Mouse (Mus musculus) CH12.LX (cell line): ENCODE measurements around the gene Sirt5. TPM values are rescaled to one million over a fixed set of nuclear protein-coding genes. Genes with fewer than 3 reads are reported as not detected.

Experiments
- DNase-seq: peaks from one replicate; pipeline ENCODE4 v3.0.0-alpha.2; 2013; ENCODE audit errors: extremely low read depth
- H3K27ac ChIP-seq: 2 replicates; pipeline ENCODE4 v1.5.1; 2012; ENCODE audit warnings: low read depth, mild to moderate bottlenecking, control low read depth, moderate library complexity; ENCODE audit not compliant: insufficient read depth
- H3K27me3 ChIP-seq: replicated peaks from 2 replicates; pipeline ENCODE3; 2012; ENCODE audit warnings: inconsistent platforms
- H3K36me3 ChIP-seq, 2 experiments: replicated peaks in 1 of 2; 2 replicates each; pipeline versions ENCODE3 to v1.6.1; 2012; ENCODE audit warnings: inconsistent platforms in 1 of 2, low read length in 1 of 2, mild to moderate bottlenecking in 1 of 2, mixed read lengths in 1 of 2, moderate library complexity in 1 of 2; ENCODE audit not compliant: control insufficient read depth in 1 of 2, insufficient read depth in 1 of 2
- H3K4me1 ChIP-seq, 2 experiments: 2 replicates each; pipeline ENCODE4 v1.6.1; 2012; ENCODE audit warnings: inconsistent platforms in 1 of 2, moderate library complexity in 1 of 2; ENCODE audit not compliant: insufficient read depth in 2 of 2, control insufficient read depth in 1 of 2
- H3K4me2 ChIP-seq: 2 replicates; pipeline ENCODE4 v1.6.1; 2012; ENCODE audit warnings: low read depth, mild to moderate bottlenecking, control low read depth; ENCODE audit not compliant: poor library complexity, insufficient read depth, severe bottlenecking
- H3K4me3 ChIP-seq, 3 experiments: fragments of 150-350 bp in 1 of 3; sonication (generic) in 1 of 3; replicated peaks in 1 of 3; 2 replicates each; pipeline versions ENCODE3 to v1.5.1; 2011 to 2012; ENCODE audit warnings: low read depth in 2 of 3, low read length in 2 of 3, mild to moderate bottlenecking in 2 of 3, moderate library complexity in 2 of 3, control low read depth in 1 of 3, improper control_type of control experiment in 1 of 3, inconsistent platforms in 1 of 3, mixed read lengths in 1 of 3; ENCODE audit not compliant: poor library complexity in 1 of 3
- H3K79me2 ChIP-seq: replicated peaks from 2 replicates; pipeline ENCODE4 v1.6.1; 2012; ENCODE audit warnings: mild to moderate bottlenecking, moderate library complexity; ENCODE audit not compliant: control insufficient read depth, poor library complexity, insufficient read depth, severe bottlenecking; ENCODE audit errors: extremely low read depth
- H3K9ac ChIP-seq: 2 replicates; pipeline ENCODE4 v1.6.1; 2012; ENCODE audit warnings: low read depth, mild to moderate bottlenecking, control low read depth, moderate library complexity; ENCODE audit not compliant: insufficient read depth
- H3K9me3 ChIP-seq: replicated peaks from 2 replicates; pipeline ENCODE3; 2012; ENCODE audit warnings: low read length, inconsistent platforms, mixed read lengths
- CHD1 ChIP-seq: IDR thresholded peaks from 2 replicates; pipeline ENCODE4 v1.6.1; 2012; ENCODE audit warnings: low read depth, low read length, improper control_type of control experiment, inconsistent platforms
- E2F4 ChIP-seq: IDR thresholded peaks from 2 replicates; pipeline ENCODE4 v1.6.1; 2011; ENCODE audit warnings: low read depth, low read length, improper control_type of control experiment; ENCODE audit not compliant: insufficient replicate concordance
- ELF1 ChIP-seq: IDR thresholded peaks from 2 replicates; pipeline ENCODE4 v1.6.1; 2014; ENCODE audit warnings: low read depth, mild to moderate bottlenecking, inconsistent platforms, low read length, improper control_type of control experiment
- ETS1 ChIP-seq: conservative IDR thresholded peaks from 2 replicates; pipeline ENCODE4 v1.6.1; 2012; ENCODE audit warnings: low read depth, mild to moderate bottlenecking, inconsistent platforms, low read length, improper control_type of control experiment, moderate library complexity
- JUN ChIP-seq: IDR thresholded peaks from 2 replicates; pipeline ENCODE4 v1.6.1; 2011; ENCODE audit warnings: low read depth, mild to moderate bottlenecking, low read length, improper control_type of control experiment, moderate library complexity; ENCODE audit not compliant: insufficient read depth
- KAT2A ChIP-seq: IDR thresholded peaks from 2 replicates; pipeline ENCODE4 v1.6.1; 2012; ENCODE audit warnings: low read length, improper control_type of control experiment, inconsistent platforms; ENCODE audit not compliant: insufficient replicate concordance
- MAX ChIP-seq: IDR thresholded peaks from 2 replicates; pipeline ENCODE4 v1.6.1; 2011; ENCODE audit warnings: low read length, improper control_type of control experiment
- MAZ ChIP-seq: IDR thresholded peaks from 2 replicates; pipeline ENCODE4 v1.6.1; 2012; ENCODE audit warnings: low read depth, mild to moderate bottlenecking, inconsistent platforms, low read length, improper control_type of control experiment, moderate library complexity
- MEF2A ChIP-seq: IDR thresholded peaks from 2 replicates; pipeline ENCODE4 v1.6.1; 2014; ENCODE audit warnings: low read depth, mild to moderate bottlenecking, inconsistent platforms, low read length, improper control_type of control experiment, borderline replicate concordance
- POLR2AphosphoS2 ChIP-seq: IDR thresholded peaks from 2 replicates; pipeline ENCODE4 v1.6.1; 2011; ENCODE audit warnings: low read depth, low read length, improper control_type of control experiment
- SIN3A ChIP-seq: IDR thresholded peaks from 2 replicates; pipeline ENCODE4 v1.6.1; 2012; ENCODE audit warnings: low read length, improper control_type of control experiment, inconsistent platforms
- SMC3 ChIP-seq: IDR thresholded peaks from 2 replicates; pipeline ENCODE4 v1.6.1; 2011; ENCODE audit warnings: low read depth, low read length, improper control_type of control experiment
- ZKSCAN1 ChIP-seq: IDR thresholded peaks from 2 replicates; pipeline ENCODE4 v1.6.1; 2012; ENCODE audit warnings: low read depth, inconsistent platforms, low read length, improper control_type of control experiment, borderline replicate concordance
- ZMIZ1 ChIP-seq: IDR thresholded peaks from 2 replicates; pipeline ENCODE4 v1.6.1; 2012; ENCODE audit warnings: low read depth, mild to moderate bottlenecking, inconsistent platforms, low read length, improper control_type of control experiment
- ZNF384 ChIP-seq: IDR thresholded peaks from 2 replicates; pipeline ENCODE4 v1.6.1; 2012; ENCODE audit warnings: low read depth, low read length, improper control_type of control experiment, inconsistent platforms
- dilution Hi-C: fragments of 300-500 bp; cut with MboI; formaldehyde crosslinking; loops from 2 replicates; pipeline ENCODE4 v1.14.3; 2020; ENCODE audit warnings: low sequenced_read_pairs; ENCODE audit not compliant: extremely low pct_unique_long_range_greater_than_20kb, extremely low pct_ligation_motif_present
- in situ Hi-C: fragments of 300-500 bp; cut with MboI; formaldehyde crosslinking; loops from 3 replicates; pipeline ENCODE4 v1.14.3; 2019; ENCODE audit warnings: low sequenced_read_pairs, low pct_ligation_motif_present, low pct_unique_long_range_greater_than_20kb, mixed read lengths
- polyA plus RNA-seq: library from polyadenylated mRNA; unstranded; fragments of >175 nt; gene quantifications from 2 replicates; pipeline ENCODE4 v1.2.1, GENCODE M21; 2012; ENCODE audit warnings: low read depth; ENCODE audit not compliant: insufficient read length
- total RNA-seq, 2 experiments: library from RNA; depleted of rRNA; stranded (reverse); fragments of 300-350 nt in 1 of 2; fragments of >200 nt in 1 of 2; gene quantifications; 2 replicates each; pipeline ENCODE4 v1.2.3; 2012 to 2014

The Sirt5 gene
- total and polyA plus RNA-seq, 3 experiments, result 8.2 to 11.3 (median 9.3) TPM

- Histone ChIP-seq H3K27ac (no peak overlapping the region), H3K4me2 (no peak overlapping the region), H3K4me1 (no peaks in the 10 kb centered on the region; a peak in 1 of 4 replicates), H3K9me3 (no peaks in the 10 kb centered on the region), H3K4me3 (no peak overlapping the region), H3K9ac (no peak overlapping the region), H3K27me3 (no peaks in the 10 kb centered on the region), H3K36me3 (no peaks in the 10 kb centered on the region), H3K79me2 (no peaks in the 10 kb centered on the region)
- dilution Hi-C loops, result no loop called here
- DNase-seq, result no peak
- TF ChIP-seq MAX (no peak), SIN3A (no peak), MAZ (no peak), ZMIZ1 (no peak), CHD1 (no peak), KAT2A (no peak), SMC3 (no peak), E2F4 (no peak), ZNF384 (no peak), JUN (no peak), ETS1 (no peak), ZKSCAN1 (no peak), POLR2AphosphoS2 (no peak), ELF1 (no peak)
- in situ Hi-C loops, result loop anchor here (25.0 kb wide), 1 partner anchor 383 kb away; no protein-coding TSS in a partner anchor
Observed at GRCm38 (mm10) chr13:43354362-43354761, 10.9 kb upstream of the Sirt5 start.

DNA sequence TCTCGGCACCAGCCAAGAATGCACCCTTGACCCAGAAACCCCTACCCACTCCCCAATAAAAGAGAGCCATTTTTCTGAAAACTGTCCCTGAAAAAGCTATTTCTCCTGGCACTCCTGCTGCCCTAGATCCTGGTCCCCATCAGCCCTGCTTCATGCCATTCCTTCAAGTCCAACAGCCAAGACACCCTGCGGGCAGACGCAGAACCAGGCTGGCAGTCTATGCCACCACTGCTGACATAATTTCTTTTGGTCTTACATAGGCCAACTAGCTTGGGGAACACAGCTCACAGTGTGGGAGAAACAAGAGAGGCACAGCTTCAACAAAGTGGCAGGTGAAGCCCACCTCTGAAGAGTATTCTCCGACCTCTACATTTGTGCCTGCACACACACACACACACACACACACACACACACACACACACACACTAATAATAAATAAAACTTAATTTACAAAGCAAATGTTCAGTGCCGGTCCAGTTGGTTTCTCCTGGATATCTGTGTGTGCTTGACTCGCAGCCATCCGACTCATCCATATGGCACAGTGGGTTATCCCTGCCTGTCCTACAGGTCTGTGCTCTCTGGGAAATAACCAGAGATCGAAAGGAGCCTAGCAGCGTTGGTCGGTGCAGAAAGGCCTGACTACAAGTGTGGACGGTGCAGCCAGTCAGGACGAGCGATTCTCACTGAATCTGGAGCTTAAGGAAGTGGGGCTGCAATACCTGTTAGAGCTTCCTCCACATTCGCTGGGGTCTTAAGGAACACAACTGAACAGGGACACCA, 8.8 kb upstream of the Sirt5 start:
- in situ Hi-C loops, result loop anchor here (25.0 kb wide), 1 partner anchor 381 kb away; no protein-coding TSS in a partner anchor
- TF ChIP-seq ZNF384 (no peak), MEF2A (no peak)

More for the DNA sequence above, 8.8 kb upstream of the Sirt5 start:
- Histone ChIP-seq H3K27ac (no peak overlapping the region), H3K9me3 (no peaks in the 10 kb centered on the region), H3K27me3 (no peaks in the 10 kb centered on the region), H3K9ac (no peak overlapping the region), H3K4me1 (no peaks in the 10 kb centered on the region; a peak in 1 of 4 replicates), H3K4me2 (no peak overlapping the region), H3K79me2 (no peaks in the 10 kb centered on the region), H3K4me3 (no peak overlapping the region), H3K36me3 (no peaks in the 10 kb centered on the region)
- dilution Hi-C loops, result no loop called here
- DNase-seq, result no peak
